Mouse (Mus musculus) stomach, postnatal 0 days (tissue): Measurements from ENCODE around the gene Ncln. TPM values are rescaled to one million over a fixed set of nuclear protein-coding genes. Genes with fewer than 3 reads are reported as not detected.

Source experiments
- ATAC-seq: fragments of 200-750 bp; cut with Nextera tagmentation; 2 replicates; pipeline ENCODE4 v1.8.0; 2017; ENCODE audit not compliant: low FRiP score, low TSS enrichment
- DNase-seq: peaks from one replicate; pipeline ENCODE4 v3.0.0-alpha.2; 2016; ENCODE audit warnings: low spot score
- H3K27ac ChIP-seq: fragments of 300-500 bp; sonication (generic); replicated peaks from 2 replicates; pipeline ENCODE4 v1.5.1; 2014; ENCODE audit warnings: mild to moderate bottlenecking, control low read depth
- H3K27me3 ChIP-seq: fragments of 300-500 bp; sonication (generic); 2 replicates; pipeline ENCODE4 v1.6.1; 2014; ENCODE audit warnings: low read length; ENCODE audit not compliant: control insufficient read depth, insufficient read depth
- H3K36me3 ChIP-seq: fragments of 300-500 bp; sonication (generic); 2 replicates; pipeline ENCODE4 v1.6.1; 2014; ENCODE audit warnings: low read length, mixed read lengths; ENCODE audit not compliant: control insufficient read depth, insufficient read depth
- H3K4me1 ChIP-seq: fragments of 300-500 bp; sonication (generic); replicated peaks from 2 replicates; pipeline ENCODE4 v1.6.1; 2014; ENCODE audit warnings: antibody characterized with exemption; ENCODE audit not compliant: control insufficient read depth, insufficient read depth
- H3K4me2 ChIP-seq: fragments of 300-500 bp; sonication (generic); replicated peaks from 2 replicates; pipeline ENCODE4 v1.6.1; 2014; ENCODE audit warnings: low read depth, mild to moderate bottlenecking, control low read depth, moderate library complexity
- H3K4me3 ChIP-seq: fragments of 300-500 bp; sonication (generic); 2 replicates; pipeline ENCODE4 v1.5.1; 2014; ENCODE audit warnings: low read depth, low read length, control low read depth
- H3K9ac ChIP-seq: fragments of 300-500 bp; sonication (generic); 2 replicates; pipeline ENCODE4 v1.6.1; 2014; ENCODE audit warnings: mild to moderate bottlenecking, low read length, control low read depth, mixed read lengths
- H3K9me3 ChIP-seq: fragments of 300-500 bp; sonication (generic); 2 replicates; pipeline ENCODE4 v1.6.1; 2016; ENCODE audit warnings: low read length; ENCODE audit not compliant: control insufficient read depth
- CTCF ChIP-seq: IDR thresholded peaks from 2 replicates; pipeline ENCODE4 v1.5.1; 2016; ENCODE audit warnings: antibody characterized with exemption, low read depth, mild to moderate bottlenecking, moderate library complexity
- EP300 ChIP-seq: optimal IDR thresholded peaks from 2 replicates; pipeline ENCODE3; 2016; ENCODE audit warnings: antibody characterized with exemption
- WGBS: fragments of 180-500 bp; shearing (Covaris S2); extraction: QIAGEN DNeasy Blood & Tissue Kit; methylation state at CpG from one replicate; pipeline ENCODE4 v1.1.7; 2014; 5-methylcytosine and 5-hydroxymethylcytosine counted together
- polyA plus RNA-seq: library from polyadenylated mRNA; unstranded; fragments of >200 nt; fragmentation: Nextera tagmentation; extraction: Ambion mirVana; gene quantifications from 2 replicates; pipeline ENCODE4 v1.2.1, GENCODE M21; 2015

The Ncln gene
- polyA plus RNA-seq, 1 experiment from 2014 or later: 37.0 TPM

- no peak for ATAC-seq
- peak overlapping the region; percentile 88 for H3K9ac ChIP-seq
- no peaks in the 10 kb centered on the region for H3K36me3 ChIP-seq
- H3K4me3 ChIP-seq: no peak overlapping the region
- H3K4me2 ChIP-seq: peak overlapping the region; percentile 98
- peaks cover 2% of the 10 kb centered on the region; the same call in 1 of the 2 replicates for H3K4me1 ChIP-seq
- no peaks in the 10 kb centered on the region for H3K27me3 ChIP-seq
- H3K9me3 ChIP-seq: no peaks in the 10 kb centered on the region
- 45% methylated on average over 10 of the region's 10 CpGs for WGBS
- H3K27ac ChIP-seq: peak overlapping the region; percentile 79
- peak; percentile 71 for DNase-seq
- no peak for TF ChIP-seq CTCF
- TF ChIP-seq EP300: no peak
Observed at GRCm38 (mm10) chr10:81541803-81542202, 45.6 kb upstream of the Ncln start.

- Histone ChIP-seq H3K9me3 (no peaks in the 10 kb centered on the region), H3K36me3 (no peaks in the 10 kb centered on the region), H3K4me2 (peak overlapping the region; percentile 98; the same call in 1 of the 2 replicates), H3K9ac (peak overlapping the region; percentile 88; the same call in 1 of the 2 replicates), H3K27me3 (no peaks in the 10 kb centered on the region), H3K27ac (peak overlapping the region; percentile 79), H3K4me3 (no peak overlapping the region), H3K4me1 (peaks cover 2% of the 10 kb centered on the region; the same call in 1 of the 2 replicates)
- WGBS: 61% methylated on average over 5 of the region's 5 CpGs
- no peak for ATAC-seq
- DNase-seq: no peak
- TF ChIP-seq EP300 (no peak), CTCF (no peak)
Observed at GRCm38 (mm10) chr10:81541363-81541762, 45.2 kb upstream of the Ncln start.

GRCm38 (mm10) chr10:81538321-81539048 is 42.3 kb upstream of the Ncln start:
- ATAC-seq: no peak
- no peaks in the 10 kb centered on the region for H3K9me3 ChIP-seq
- TF ChIP-seq EP300: no peak
- no peak for TF ChIP-seq CTCF
- peaks cover 2% of the 10 kb centered on the region; the same call in 1 of the 2 replicates for H3K4me1 ChIP-seq
- no peak overlapping the region for H3K9ac ChIP-seq
- H3K36me3 ChIP-seq: no peaks in the 10 kb centered on the region
- no peak overlapping the region for H3K4me3 ChIP-seq
- H3K4me2 ChIP-seq: no peak overlapping the region
- DNase-seq: no peak
- H3K27ac ChIP-seq: no peak overlapping the region
- WGBS: 81% methylated on average over 3 of the region's 3 CpGs
- no peaks in the 10 kb centered on the region for H3K27me3 ChIP-seq

GRCm38 (mm10) chr10:81537429-81537828 is 41.2 kb upstream of the Ncln start:
- no peak for TF ChIP-seq CTCF
- no peak for TF ChIP-seq EP300
- ATAC-seq: no peak
- no peaks in the 10 kb centered on the region for H3K27me3 ChIP-seq

GRCm38 (mm10) chr10:81536734-81537133 is 40.5 kb upstream of the Ncln start:
- H3K9me3 ChIP-seq: no peaks in the 10 kb centered on the region
- no peak overlapping the region for H3K4me2 ChIP-seq
- H3K27me3 ChIP-seq: no peaks in the 10 kb centered on the region
- H3K4me3 ChIP-seq: no peak overlapping the region
- WGBS: 78% methylated on average over 6 of the region's 6 CpGs
- no peak for ATAC-seq
- TF ChIP-seq CTCF (peak; percentile 65), EP300 (no peak)
- H3K36me3 ChIP-seq: no peaks in the 10 kb centered on the region; the same call in 1 of the 2 replicates
- H3K4me1 ChIP-seq: no peaks in the 10 kb centered on the region
- no peak overlapping the region for H3K27ac ChIP-seq
- H3K9ac ChIP-seq: no peak overlapping the region
- DNase-seq: no peak

More at GRCm38 (mm10) chr10:81537429-81537828, 41.2 kb upstream of the Ncln start:
- DNase-seq: no peak
- Histone ChIP-seq H3K9me3 (no peaks in the 10 kb centered on the region), H3K27ac (no peak overlapping the region), H3K4me3 (no peak overlapping the region), H3K9ac (no peak overlapping the region), H3K36me3 (no peaks in the 10 kb centered on the region; the same call in 1 of the 2 replicates), H3K4me1 (no peaks in the 10 kb centered on the region), H3K4me2 (no peak overlapping the region)
- WGBS: 72% methylated on average over 2 of the region's 2 CpGs

GRCm38 (mm10) chr10:81534826-81535225 is 38.6 kb upstream of the Ncln start:
- DNase-seq (peak; percentile 51), ATAC-seq (peak; percentile 26; the same call in 1 of the 2 replicates)
- Histone ChIP-seq H3K27ac (no peak overlapping the region), H3K9ac (no peak overlapping the region), H3K4me1 (no peaks in the 10 kb centered on the region), H3K9me3 (no peaks in the 10 kb centered on the region), H3K36me3 (peaks cover 4% of the 10 kb centered on the region), H3K27me3 (no peaks in the 10 kb centered on the region), H3K4me2 (no peak overlapping the region), H3K4me3 (no peak overlapping the region)
- TF ChIP-seq EP300: no peak
- TF ChIP-seq CTCF: no peak
- 49% methylated on average over 16 of the region's 16 CpGs for WGBS
